Mouse (Mus musculus) cerebellum, adult 11-12 months (tissue): ENCODE measurements around the gene Gpr89.

Source experiments
- DNase-seq: peaks from one replicate; pipeline ENCODE4 v3.0.0; 2022

Gpr89 gene

DNA sequence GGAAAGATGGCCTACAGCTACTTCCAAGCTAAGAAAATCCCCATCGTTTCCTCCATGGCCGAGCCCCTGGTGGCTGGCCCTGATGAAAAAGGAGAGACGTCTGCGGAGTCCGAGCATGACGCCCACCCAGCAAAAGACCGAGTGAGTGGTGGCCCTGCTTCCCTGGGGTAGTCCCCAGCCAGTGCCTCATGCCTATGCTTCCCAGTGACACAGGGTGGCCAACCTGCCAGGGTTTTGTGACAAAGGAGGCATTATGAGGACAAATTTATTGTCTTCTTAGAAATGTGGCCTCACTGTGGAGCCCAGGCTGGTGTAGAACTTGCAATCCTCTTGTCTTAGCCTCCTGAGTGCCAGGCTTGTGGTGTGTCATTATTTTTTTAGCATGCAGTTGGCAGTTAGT, 36.1 kb downstream of the Gpr89 start:
- no peak for DNase-seq

DNA sequence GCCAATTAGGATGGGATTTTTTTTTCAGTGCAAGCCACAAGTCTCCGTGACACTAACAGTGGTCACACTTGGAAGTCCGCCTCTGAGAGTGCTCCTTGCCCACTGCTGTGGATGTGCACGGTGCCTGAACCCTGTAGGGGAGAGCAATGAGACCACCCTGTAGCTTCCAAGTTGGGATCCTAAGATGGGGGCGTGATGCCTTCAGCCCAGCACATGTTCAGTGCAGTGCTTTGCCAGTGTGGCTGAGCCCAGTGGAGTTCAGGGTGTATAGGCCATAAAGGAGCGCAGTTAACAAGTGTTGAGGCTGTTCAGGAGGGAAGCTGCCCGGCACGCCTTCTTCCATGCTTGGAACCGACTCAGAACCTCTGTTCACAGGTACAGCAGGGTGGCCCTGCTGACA, 36.6 kb downstream of the Gpr89 start:
- DNase-seq, result no peak

DNA sequence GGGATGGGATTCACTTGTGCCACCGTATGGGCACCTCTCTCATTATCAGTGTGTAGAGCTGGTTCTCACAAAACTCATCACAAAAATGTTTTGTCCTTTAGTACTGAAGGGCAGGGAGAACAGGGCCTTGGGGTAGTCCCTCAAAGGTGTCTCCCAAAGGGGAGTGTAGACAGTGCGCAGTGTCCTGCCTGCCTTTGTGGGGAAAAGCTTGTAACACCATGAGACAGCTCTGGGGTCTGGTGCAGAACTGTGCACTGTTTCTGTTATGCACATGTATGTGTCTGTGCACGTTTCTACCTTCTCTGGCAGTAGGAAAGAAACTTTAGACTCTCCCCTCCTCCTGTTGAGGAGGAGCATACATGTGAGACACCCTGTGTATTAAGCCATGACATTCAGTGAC, 37.3 kb downstream of the Gpr89 start:
- DNase-seq, result no peak

DNA sequence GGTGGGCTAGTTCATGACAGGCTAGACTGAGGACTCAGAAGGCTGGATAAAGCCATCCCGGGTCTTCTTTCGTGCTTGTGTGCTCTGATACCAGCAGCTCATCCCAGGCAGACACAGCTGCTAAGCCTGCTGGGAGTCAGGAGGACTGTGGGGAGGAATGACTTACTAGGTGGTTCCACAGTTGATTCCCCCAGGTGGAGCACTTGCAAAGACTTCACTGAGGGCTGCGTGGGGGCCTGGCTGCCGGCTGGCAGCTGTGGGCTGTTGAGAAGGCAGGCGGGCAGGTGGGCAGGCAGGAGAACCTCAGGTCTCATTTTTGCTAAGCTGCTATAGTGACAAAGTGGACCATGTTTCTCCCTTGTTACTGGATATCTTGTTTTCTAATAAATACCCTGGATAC, 44.6 kb downstream of the Gpr89 start:
- no peak for DNase-seq

DNA sequence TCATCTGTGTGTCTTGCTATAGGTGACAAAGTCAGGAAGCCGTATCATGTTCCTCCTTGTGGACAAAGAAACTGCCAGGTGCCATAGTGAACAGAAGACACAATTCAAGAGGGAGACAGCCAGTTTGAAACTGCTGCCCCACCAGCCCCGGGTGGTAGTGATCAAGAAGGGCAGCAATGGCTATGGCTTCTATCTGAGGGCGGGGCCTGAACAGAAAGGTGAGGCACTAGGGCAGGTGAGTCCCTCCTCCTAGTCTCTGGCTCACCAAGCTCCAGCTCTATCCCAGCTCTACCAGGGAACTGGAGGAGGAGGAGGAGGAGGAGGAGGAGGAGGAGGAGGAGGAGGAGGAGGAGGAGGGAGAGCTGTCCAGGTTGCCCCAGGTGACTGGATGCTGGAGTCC, 49.3 kb downstream of the Gpr89 start:
- DNase-seq, result no peak

DNA sequence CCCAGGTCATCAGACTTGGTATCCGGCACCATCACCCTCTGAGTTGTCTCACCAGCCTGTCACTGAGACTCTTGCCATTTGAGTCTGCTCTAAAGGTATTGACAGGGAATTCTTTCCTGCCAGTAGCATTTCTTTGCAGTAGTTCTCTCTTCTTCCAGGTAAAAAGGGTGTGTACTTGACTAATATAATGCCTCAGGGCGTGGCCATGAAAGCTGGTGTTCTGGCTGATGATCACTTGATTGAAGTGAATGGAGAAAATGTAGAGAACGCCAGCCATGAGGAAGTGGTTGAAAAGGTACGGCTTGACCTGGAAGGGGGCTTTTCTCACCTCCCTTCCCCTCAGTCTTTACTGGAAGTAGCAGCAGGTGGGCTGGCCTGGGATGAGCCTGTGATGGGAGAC, 50.8 kb downstream of the Gpr89 start:
- DNase-seq, result no peak

DNA sequence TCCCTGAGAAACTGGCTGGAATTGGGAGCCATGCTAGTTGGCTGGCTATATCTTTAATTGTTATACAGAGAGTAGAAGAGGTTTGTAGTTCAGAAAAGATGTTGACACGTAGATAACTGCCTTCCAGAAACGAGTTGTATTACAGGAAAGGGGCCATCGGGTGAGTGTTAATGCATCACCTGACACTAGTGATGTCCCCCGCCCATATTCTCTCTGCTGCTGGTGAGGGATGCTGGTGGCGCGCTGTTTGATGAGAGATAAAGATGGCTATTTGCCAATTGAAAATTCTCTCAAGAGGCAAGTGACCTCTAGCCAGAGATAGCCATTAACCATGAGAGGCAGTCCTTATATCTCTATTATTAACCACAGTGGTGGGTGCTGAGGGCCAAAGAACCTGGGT, 52.6 kb downstream of the Gpr89 start:
- DNase-seq, result no peak

DNA sequence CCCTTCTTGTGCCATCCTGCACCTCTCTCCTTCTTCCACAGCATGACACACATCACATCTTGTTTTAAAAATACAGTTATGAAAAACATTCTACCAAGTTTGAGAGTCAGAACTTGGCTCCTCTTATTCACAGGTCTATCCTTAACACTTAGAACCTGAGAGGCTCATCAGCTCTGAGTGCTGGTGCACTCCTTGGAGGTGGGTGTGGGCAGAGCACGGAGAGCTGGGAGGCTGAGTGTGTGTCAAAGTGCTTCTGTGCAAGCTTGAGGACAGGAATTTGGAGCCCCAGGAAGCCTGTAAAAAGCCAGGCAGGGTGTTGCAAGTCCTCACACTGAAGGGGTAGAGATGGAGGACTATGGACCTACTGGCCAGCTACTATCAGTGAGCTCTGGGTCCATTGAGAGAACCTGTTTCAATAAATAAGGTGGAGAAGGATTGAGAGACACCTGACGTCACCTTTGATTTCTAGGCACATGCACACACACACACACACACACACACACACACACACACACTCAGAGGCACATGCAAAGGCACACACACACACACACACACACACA, 55.9 kb downstream of the Gpr89 start:
- no peak for DNase-seq

DNA sequence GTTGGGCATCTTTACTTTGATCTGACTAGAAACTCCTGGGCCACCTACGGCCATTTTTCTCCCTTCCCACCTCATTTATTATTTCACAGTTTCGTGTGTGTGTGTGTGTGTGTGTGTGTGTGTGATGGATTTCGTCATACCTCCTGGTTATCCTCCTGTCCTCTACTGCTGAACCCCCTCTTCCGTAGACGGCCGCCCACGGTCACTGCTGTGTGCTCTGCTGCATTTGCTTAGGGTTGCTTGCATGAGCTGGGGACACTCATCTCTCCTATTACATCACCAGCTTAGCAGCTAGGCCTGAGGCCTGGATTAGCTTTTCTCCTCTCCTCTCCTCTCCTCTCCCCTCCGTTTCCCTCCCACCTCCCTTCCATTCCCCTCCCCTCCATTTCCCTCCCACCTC, 56.7 kb downstream of the Gpr89 start:
- DNase-seq, result no peak

DNA sequence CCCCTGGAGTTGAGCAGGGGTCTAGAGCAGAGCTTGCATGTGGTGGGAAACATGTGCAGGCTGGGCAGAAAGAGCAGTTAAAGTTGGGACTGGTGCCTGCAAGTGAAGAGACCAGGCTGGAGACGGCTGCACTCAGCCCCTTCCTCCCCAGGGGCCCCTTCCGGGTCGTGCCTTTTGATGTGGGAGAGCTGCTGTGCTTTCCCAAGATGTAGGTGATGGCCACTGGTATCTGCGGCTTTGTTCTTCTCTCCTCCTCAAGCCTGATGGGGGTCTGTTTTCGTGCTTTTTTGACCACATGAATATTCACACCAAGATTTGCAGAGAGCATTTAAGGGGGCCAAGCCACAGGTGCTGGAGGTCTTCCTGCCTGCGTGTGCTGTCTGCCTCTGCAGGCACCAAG, 57.5 kb downstream of the Gpr89 start:
- DNase-seq, result no peak

DNA sequence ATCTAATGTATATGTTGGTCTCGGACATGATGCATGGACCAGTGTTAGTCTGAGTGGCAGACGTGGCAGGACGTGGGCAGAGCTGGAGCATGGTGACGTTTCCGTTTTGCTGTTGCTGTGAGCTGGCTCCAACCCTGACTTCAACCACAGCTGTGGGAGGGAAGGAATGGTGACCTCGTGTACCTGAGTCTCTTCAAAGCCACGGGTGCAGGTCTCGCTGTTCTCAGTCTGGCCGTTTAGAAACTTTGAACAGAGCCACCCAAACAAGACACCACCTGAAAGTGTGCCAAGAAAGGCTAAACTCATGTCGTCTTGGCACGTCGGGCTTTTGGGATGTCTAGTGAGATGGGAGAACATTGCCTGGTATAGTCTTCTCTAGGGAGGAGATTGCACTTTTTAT, 58.2 kb downstream of the Gpr89 start:
- no peak for DNase-seq

DNA sequence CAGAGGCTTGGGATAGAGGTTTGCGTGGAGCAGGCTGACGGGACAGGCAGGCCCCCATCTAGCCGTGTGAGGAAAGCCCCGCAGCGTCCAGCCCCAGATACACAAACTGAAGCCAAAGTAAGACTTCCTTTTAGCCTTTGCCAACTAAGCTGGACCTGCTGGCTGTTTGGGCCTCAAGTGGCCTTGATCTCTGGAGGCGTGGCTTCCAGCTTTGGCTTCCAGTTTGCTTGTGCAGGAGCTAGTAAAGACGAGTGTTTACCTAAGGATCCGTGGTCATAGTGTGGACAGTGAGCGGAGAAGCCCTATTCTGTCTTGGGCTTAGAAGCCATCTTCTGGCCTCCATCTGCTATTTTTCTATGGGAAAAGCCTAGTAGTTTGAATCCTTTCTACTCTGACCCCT, 59.3 kb downstream of the Gpr89 start:
- DNase-seq, result no peak

DNA sequence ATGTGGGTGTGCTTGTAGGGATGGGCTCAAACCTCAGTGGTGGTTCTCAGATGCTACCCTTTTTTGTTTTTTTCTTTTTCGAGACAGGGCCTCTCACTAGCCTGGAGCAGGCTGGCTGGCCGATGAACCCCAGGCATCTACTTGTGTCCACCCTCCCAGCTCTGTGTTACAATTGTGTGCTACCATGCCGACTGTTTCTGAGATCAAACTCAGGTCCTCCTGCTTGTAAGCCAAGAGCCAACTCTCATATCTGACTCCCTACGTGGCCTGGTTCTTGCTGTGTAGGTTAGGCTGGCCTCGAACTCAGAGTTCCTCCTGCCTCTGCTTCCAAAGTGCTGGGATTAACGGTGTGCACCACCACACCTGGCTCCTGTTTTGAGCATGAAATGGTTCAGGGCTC, 60.0 kb downstream of the Gpr89 start:
- no peak for DNase-seq

DNA sequence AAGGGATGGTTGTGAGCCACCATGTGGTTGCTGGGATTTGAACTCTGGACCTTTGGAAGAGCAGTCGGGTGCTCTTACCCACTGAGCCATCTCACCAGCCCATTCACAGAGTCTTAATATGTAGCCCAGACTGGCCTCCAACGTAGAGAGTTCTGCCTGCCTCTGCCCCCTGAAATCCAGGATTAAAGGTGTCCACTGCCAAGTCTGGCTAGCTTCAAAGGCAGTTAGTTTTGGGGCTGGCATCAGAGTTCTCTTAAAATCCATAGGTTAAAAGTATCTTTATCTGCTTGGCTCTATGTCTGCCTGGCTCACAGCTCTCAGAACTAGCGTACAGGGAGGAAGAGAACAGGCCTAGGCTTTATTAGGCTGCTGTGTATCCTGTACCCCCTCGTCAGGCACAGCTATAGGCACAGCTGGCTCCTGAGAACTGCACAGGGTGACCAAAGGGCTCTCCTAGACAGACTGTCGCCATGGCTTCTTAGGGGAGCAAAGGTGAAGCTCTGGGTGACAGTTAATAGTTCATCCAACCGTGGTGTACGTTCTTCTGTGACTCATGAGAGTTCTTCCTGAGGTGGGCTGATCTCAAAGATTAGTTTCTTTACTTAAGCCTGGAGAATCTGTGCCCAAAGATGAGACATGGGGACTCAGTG, 66.0 kb downstream of the Gpr89 start:
- DNase-seq, result no peak

DNA sequence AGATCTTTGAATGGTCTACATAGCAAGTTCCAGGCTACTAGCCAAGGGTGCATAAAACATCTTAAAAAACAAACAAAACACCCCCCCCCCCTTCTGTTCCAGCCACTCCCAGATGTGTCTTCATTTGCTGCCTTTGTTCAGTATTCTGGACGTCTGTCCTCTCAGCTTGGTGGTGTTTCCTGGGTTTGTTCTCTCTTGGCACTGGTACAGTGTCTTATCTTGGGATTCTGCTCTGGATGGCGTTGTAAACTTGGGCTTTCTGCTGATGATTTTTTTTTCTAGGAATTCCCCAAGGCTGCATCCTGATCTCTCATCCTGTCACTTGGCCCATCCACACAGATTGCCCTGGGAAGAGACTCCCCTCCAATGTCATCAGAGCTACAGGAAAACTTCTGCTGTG, 68.7 kb downstream of the Gpr89 start:
- no peak for DNase-seq

DNA sequence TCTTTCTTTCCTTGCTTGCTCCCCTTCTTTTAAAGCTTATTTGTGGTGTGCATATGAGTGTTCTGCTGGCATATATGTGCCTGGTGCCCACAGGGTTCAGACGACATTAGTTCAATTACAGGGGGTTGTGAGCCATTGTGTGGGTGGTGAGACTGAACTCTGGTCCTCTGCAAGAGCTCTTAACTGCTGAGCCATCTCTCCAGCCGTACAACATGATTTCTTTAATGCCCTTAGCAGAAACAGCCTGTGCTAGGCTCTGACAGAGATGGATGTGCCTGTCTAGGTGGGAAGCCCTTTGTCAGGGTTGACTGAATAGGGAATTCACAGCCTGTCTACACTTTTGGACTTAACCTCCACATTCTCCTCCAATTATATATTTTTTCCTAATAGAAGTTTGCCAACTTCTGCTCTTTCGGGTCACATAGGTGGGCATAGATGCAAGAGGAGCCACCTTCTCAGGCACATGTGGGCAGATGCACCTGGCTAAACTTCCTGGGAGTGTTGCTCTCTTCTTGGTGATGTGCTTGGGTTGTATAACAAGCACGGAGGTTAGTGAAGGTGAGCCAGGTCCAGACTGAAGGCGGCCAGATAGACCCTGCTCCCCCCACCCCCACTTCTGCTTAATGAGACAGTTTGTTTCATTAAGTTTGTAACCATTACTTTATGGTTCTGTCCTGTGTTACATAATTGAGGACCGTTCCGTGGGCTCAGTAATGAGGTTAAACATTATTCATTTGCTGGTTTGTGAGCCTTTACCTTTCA, 70.4 kb downstream of the Gpr89 start:
- DNase-seq, result no peak

DNA sequence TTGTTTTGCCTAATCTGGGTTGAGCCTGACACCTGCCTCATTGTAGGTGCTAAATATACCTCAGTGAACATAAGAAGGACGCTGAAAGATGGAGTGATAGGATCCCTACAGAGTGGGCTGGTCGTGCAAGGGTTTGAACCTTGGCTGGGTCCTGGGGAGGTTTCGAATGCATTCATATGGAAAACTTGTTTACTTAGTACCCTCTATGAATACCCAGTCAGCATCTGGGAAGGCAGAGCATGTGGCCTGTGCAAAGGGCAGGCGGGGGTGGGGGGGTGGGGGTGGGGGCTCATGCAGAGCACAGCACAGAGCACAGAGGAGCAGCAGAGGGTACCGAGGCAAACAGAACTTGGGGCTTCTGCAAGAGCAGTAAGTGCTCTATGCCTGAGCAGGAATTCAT, 72.2 kb downstream of the Gpr89 start:
- no peak for DNase-seq

DNA sequence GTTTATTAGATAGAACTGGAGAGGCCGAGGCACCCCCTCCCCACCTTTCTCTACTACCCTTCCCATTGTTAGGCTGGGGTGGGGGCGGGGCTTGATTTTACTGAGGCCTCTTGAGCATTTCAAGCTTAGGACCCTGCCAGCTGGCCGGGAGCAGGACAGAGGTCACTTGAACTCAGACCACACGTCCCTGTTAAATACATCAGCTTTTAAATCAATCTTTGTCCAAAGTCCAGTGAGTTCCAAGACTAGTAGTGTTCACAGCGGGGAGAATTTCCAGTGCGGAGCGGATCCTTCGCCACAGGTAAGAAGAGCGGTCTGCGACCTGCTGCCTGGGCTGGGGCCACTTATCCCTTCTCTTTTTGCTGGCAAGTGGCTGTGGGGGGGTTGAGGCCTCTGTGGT, 75.3 kb downstream of the Gpr89 start:
- DNase-seq, result no peak

DNA sequence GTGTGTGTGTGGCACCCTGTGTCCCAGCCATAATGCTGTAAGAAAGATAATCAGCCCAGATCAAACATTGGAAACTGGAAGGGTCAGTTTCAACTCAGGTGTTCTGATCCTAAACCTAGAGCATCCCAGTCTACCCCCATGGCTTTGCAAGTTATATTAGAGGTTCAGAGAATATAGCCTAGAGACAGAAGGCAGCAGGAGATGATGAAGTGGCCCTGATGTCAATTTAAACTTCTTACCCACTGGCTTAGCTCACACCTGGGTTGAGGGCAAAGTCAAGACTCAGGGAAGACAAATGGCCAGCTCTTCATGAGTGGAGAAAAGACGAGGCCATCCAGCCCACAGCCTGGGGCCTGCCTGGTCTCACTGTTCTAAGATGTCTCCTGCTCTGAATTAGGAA, 76.2 kb downstream of the Gpr89 start, which contains the start of the genes Pdzk1 and Cd160:
Gene Pdzk1, plus strand, starts transcription at position 301 of the 400 bp plus-strand sequence.
Gene Cd160, minus strand, starts transcription at position 368 of the 400 bp plus-strand sequence.
- DNase-seq, result no peak

DNA sequence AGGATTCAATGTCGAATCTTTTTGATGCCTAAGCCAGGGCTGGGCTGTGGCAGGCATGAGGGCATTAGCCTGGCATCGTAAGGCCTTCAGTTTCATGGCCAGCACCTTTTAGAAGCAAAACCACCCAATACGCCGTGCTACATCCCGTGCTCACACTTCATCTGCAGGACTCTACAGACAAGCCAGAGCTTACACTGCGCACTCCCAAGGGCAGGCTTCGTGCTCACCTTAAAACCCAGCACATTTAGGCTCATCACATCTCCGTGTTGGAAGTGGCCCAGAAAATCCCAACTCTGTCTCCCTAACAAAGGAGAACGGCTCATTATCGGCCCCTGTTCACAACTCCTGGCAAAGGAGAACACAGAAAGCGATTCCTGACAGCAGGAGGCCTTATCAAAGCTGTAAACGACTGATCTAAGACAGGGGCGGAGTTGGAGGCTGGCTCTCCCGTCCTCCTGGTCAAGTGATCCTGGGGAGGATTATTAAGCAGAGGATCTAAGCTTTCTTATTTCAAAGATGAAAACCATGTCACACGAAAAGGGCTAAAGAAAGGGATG, 76.8 kb downstream of the Gpr89 start:
- no peak for DNase-seq

DNA sequence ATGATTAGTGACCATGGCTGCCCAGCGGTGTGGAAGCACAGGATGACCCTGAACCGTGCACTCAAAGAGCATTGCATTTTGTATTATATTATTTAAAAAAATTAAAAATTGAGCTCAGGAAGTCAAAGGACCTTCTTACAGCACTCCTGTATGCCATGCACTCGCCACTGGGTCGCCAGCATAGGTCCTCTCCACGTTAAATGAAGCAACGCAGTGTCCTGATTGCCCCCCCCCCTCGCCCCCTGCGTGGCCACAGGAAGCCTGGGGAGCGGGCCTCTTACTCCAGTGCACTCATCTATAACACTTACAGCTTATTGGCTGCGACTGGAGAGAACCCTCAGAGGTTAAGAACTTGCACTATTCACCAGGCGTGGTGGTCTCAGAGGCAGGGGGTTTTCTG, 79.9 kb downstream of the Gpr89 start:
- DNase-seq, result no peak

DNA sequence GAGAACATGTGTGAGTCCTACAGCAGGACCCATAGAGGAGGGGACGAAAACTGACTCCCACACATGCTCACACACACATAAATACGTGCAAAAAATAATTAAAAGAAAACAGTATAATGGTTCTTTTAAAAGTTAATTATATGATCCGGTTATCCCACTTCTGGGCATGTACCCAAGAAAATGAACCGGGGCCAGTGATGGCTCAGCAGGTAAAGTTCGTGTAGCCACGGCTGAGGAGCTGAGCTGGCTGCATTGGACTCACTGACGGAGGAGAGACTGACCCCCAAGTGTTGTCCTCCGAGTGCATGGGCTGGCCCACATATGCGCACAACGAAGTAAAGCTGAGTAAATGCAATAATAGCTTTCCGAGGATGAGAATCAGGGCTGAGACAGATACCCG, 80.5 kb downstream of the Gpr89 start:
- DNase-seq, result no peak

DNA sequence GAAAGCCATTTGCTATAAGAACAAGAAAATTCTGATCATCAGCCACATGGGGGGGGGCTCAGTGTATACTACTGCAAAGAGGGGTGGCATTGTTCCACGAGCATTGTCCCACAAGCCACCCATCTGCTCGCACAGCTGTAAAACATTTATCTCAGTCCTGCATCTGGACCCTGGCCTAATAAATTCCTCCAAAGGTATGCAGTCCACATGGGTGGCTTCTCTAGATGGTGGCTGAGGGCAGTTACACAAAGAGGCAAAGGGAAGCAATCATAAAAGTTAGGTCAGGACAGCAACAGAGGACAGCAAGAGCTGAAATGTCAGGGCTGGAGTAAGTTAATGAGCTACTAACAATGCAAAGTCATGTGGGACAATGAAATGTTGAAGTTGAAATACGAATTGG, 81.4 kb downstream of the Gpr89 start:
- DNase-seq, result no peak

DNA sequence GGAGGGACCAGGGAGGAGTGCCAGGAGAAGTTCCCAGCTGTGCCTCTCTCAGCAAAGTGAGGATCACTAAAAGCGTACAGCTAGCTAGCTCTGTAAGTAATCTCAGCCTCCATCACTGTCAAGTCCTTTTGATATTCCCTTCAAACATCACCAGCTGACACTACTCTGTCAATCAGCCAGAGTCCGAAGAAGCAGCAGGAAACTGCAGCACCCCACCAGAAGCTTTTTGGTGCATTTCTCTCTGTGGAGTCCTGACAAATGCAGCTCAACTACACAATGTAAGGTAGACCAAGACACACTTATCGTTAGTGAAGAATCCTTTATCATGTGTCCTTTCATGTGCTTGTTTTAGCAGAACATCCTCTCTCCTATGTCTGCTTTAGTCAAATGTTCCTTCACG, 83.6 kb downstream of the Gpr89 start:
- DNase-seq, result no peak
